Mouse (Mus musculus) ES-Bruce4 (cell line): ENCODE data around the gene Chst1. TPM values are rescaled to one million over a fixed set of nuclear protein-coding genes. Genes with fewer than 3 reads are reported as not detected.

ENCODE experiments used
- H3K27ac ChIP-seq: 2 replicates; pipeline ENCODE4 v1.5.1; 2012; ENCODE audit warnings: low read length, inconsistent platforms; ENCODE audit not compliant: insufficient read depth
- H3K27me3 ChIP-seq: 2 replicates; pipeline ENCODE4 v1.6.1; 2012; ENCODE audit warnings: mild to moderate bottlenecking, low read length, inconsistent platforms; ENCODE audit not compliant: control insufficient read depth, poor library complexity, insufficient read depth, severe bottlenecking
- H3K36me3 ChIP-seq: 2 replicates; pipeline ENCODE4 v1.6.1; 2012; ENCODE audit warnings: inconsistent platforms, mild to moderate bottlenecking, low read length, moderate library complexity; ENCODE audit not compliant: control insufficient read depth, poor library complexity, insufficient read depth, severe bottlenecking
- H3K4me1 ChIP-seq: one replicate; pipeline ENCODE4 v1.8.1; 2011; ENCODE audit warnings: low read length; ENCODE audit not compliant: control insufficient read depth, insufficient read depth
- H3K4me3 ChIP-seq: 2 replicates; pipeline ENCODE4 v1.5.1; 2011; ENCODE audit warnings: low read depth, mild to moderate bottlenecking, low read length
- H3K9ac ChIP-seq: 2 replicates; pipeline ENCODE4 v1.6.1; 2012; ENCODE audit warnings: low read depth, mild to moderate bottlenecking, inconsistent platforms; ENCODE audit not compliant: poor library complexity, severe bottlenecking
- H3K9me3 ChIP-seq: replicated peaks from 2 replicates; pipeline ENCODE4 v1.6.1; 2012; ENCODE audit warnings: mild to moderate bottlenecking, low read length, inconsistent platforms; ENCODE audit not compliant: control insufficient read depth, poor library complexity, insufficient read depth, severe bottlenecking
- CTCF ChIP-seq: IDR thresholded peaks from one replicate; pipeline ENCODE4 v1.8.1; 2011; ENCODE audit warnings: low read depth, low read length
- EP300 ChIP-seq: IDR thresholded peaks from 2 replicates; pipeline ENCODE4 v1.6.1; 2011; ENCODE audit warnings: low read depth, low read length; ENCODE audit not compliant: insufficient read depth
- POLR2A ChIP-seq: IDR thresholded peaks from one replicate; pipeline ENCODE4 v1.8.1; 2011; ENCODE audit warnings: low read length; ENCODE audit not compliant: insufficient read depth
- polyA plus RNA-seq: library from polyadenylated mRNA; stranded (reverse); fragments of >200 nt; gene quantifications from 2 replicates; pipeline ENCODE4 v1.2.4, GENCODE M21; 2011; ENCODE audit warnings: low read depth; ENCODE audit not compliant: missing spikeins, insufficient read depth, insufficient read length

The Chst1 gene
- polyA plus RNA-seq, 1 experiment: 8.5 TPM

- Histone ChIP-seq H3K9me3 (no peaks in the 10 kb centered on the region), H3K4me3 (no peak overlapping the region), H3K27ac (no peak overlapping the region), H3K9ac (no peak overlapping the region), H3K4me1 (no peaks in the 10 kb centered on the region), H3K27me3 (peaks cover 2% of the 10 kb centered on the region; the same call in 1 of the 2 replicates), H3K36me3 (no peaks in the 10 kb centered on the region)
- TF ChIP-seq CTCF (no peak), POLR2A (no peak), EP300 (no peak)
These were observed 7.6 kb downstream of the Chst1 start for GRCm38 (mm10) chr2:92607153-92607552.

DNA sequence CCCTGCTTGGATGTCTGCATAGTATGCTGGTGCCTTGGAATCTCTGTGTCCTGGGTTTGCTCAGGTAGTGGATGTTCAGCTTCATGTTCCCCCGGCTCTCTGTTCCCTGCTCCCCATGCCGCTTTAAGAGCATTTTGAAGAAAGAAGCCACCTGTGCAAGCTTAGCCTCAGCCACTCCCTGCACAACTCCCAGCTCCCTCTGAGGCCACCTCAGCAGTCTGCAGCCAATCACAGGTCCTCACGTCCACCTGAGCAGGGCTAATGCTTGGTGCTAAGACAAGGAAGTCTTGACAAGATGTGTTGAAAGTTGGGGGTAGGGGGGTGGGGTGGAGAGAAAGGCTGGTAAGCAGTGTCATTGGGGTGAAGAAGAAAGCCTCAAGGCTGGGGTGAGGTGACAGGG is 8.1 kb downstream of the Chst1 start:
- TF ChIP-seq POLR2A (no peak), CTCF (no peak)
- no peak overlapping the region for H3K4me3 ChIP-seq
- H3K4me1 ChIP-seq: no peaks in the 10 kb centered on the region
- no peak overlapping the region for H3K9ac ChIP-seq
- no peaks in the 10 kb centered on the region for H3K36me3 ChIP-seq
- H3K9me3 ChIP-seq: no peaks in the 10 kb centered on the region
- peaks cover under 1% of the 10 kb centered on the region; the same call in 1 of the 2 replicates for H3K27me3 ChIP-seq
- H3K27ac ChIP-seq: no peak overlapping the region

GRCm38 (mm10) chr2:92608013-92608619 is 8.6 kb downstream of the Chst1 start:
- no peak overlapping the region for H3K9ac ChIP-seq
- H3K36me3 ChIP-seq: no peaks in the 10 kb centered on the region
- no peaks in the 10 kb centered on the region for H3K27me3 ChIP-seq
- TF ChIP-seq POLR2A: no peak
- no peak for TF ChIP-seq CTCF
- TF ChIP-seq EP300: no peak
- H3K9me3 ChIP-seq: no peaks in the 10 kb centered on the region
- no peaks in the 10 kb centered on the region for H3K4me1 ChIP-seq
- H3K27ac ChIP-seq: no peak overlapping the region
- H3K4me3 ChIP-seq: no peak overlapping the region

DNA sequence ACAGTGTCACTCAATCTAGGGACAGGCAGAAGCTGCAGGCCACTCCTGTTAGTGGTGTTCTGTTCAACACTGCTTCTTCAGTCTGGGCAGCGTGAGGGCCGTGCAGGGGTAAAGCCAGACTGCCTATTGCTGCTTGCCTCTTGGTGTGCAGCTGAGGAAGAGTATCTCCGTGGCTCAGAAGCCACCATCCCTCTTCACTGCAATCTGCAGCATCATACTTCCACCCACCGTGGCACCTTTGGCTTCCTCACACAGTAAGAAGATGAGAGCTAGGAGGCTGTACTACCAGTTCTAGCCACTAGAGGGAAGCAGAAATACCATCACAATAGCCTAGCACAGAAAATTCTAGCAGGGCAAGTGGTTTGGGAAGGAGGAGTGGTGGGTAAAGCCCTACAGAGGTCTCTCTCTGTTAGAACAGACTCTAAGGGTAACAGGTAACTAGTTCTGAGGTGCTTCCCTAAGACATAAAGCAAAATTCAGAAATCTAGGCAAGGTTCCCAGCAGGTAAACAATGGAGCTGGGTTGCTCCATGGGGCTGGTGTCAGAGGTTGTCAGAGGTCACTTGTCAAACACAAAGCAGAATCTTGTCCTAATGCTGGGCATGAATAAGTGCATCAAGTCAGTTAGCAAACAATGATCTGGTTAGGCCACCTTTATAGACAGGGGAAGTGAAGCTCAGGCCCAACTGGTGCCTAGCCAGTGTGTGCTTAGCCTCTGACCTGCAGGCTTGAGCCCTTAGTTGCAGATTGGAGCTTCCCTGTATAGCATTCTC is 9.5 kb downstream of the Chst1 start:
- Histone ChIP-seq H3K4me3 (no peak overlapping the region), H3K9ac (no peak overlapping the region), H3K9me3 (no peaks in the 10 kb centered on the region), H3K27me3 (no peaks in the 10 kb centered on the region), H3K27ac (no peak overlapping the region), H3K4me1 (no peaks in the 10 kb centered on the region), H3K36me3 (no peaks in the 10 kb centered on the region)
- no peak for TF ChIP-seq EP300
- no peak for TF ChIP-seq CTCF
- TF ChIP-seq POLR2A: no peak

DNA sequence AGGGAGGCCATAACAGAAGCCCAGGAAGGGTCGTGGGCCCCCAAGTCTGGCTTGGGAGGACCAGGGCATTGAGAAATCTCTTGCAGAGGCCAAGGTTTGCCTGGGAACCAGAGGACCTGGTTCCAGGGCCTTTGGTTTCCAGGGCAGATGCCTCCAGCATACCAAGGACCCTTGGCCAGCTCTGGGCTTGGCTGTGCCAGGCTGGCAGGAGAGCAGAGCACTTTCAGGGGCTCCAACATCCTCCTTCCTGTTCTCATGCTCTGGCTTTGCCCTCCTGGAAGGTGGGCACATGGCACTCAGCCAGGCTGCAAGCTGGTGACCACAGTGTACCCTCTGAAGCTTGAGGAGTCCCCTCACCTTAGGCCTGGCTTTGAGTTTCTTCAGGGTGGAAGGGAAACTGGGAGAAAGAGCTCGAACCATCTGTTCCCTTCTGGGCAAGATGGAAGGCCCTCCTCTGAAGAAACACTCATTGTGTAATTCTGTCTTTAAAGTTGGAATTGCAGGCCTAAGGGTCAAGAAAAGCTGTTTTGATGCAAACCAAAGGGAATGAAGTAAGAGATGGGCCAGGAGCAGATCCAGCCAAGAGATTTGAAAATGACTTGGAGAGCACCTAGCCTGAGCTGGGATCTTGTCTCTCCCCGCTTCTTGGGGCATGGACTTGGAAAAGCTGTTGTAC is 10.3 kb downstream of the Chst1 start:
- Histone ChIP-seq H3K36me3 (no peaks in the 10 kb centered on the region), H3K9me3 (no peaks in the 10 kb centered on the region), H3K4me1 (no peaks in the 10 kb centered on the region), H3K4me3 (no peak overlapping the region), H3K9ac (no peak overlapping the region), H3K27me3 (no peaks in the 10 kb centered on the region), H3K27ac (no peak overlapping the region)
- TF ChIP-seq POLR2A (no peak), CTCF (no peak), EP300 (no peak)

DNA sequence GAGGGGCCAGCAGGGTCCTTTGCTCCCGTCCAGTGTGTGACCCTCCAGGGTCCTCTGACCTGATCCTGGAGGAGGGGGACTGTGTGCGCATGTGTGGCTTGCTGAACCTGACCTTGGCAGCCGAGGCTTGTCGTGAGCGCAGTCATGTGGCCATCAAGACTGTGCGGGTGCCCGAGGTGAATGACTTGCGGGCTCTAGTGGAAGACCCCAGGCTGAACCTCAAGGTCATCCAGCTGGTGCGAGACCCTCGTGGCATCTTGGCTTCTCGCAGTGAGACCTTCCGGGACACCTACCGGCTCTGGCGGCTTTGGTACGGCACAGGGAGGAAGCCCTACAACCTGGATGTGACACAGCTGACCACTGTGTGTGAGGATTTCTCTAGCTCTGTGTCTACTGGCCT is 14.1 kb downstream of the Chst1 start:
- H3K9ac ChIP-seq: no peak overlapping the region
- no peak overlapping the region for H3K27ac ChIP-seq
- TF ChIP-seq CTCF (no peak), POLR2A (no peak), EP300 (no peak)
- no peaks in the 10 kb centered on the region for H3K4me1 ChIP-seq
- no peaks in the 10 kb centered on the region for H3K27me3 ChIP-seq
- H3K9me3 ChIP-seq: no peaks in the 10 kb centered on the region
- no peak overlapping the region for H3K4me3 ChIP-seq
- no peaks in the 10 kb centered on the region for H3K36me3 ChIP-seq
